ENCODE assay signal across 15 mouse cellular contexts in the genomic region with DNA sequence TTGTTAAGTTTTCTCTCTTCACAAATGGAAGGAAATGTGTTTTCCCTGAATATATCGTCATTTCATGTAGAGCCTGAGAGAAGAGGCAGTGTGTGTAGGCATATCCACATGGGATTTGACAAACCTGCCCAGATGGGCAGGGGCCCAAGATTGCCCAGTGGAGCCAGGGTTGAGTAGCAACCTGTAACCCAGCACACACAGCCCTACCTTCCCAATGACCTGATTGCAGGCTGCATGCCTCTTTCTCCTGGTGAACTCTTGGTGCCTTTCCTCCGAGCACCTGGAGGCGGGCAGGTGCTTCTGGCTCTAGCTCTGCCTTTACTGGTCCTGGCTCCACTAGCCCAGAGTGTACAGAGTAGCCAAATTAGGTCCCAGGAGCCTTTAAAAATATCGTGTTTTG.
DNase-seq lines count a peak whose midpoint lies in the region; ATAC-seq and TF ChIP-seq lines count a peak whose summit lies in the region.
"Had no signal": no experiment of that assay in that cellular context is flagged by ENCODE, and none has a peak within 500 bp of the region (broad histone marks: within the 10 kb centered on the region; RNA-seq: fewer than 3 reads in every experiment).

No protein-coding gene starts in this region.

- H3K27ac ChIP-seq in gastrocnemius, adult 2 months = peak overlapping the region; percentile 44
- H3K27ac ChIP-seq in thymus, adult 2 months (ENCODE audit: control insufficient read depth, insufficient read depth, low read length) = 0 out of 2 replicates have a peak overlapping the region, but pooled peaks have one; percentile 2
- peak overlapping the region; percentile 83 for H3K27ac ChIP-seq in intestine, embryonic 16.5 days (ENCODE audit: low read length)
- H3K27ac ChIP-seq in layer of hippocampus, adult 2 months = no peak overlapping the region
- H3K27ac ChIP-seq: heart, embryonic 13.5 days; kidney, embryonic 15.5 days; midbrain, embryonic 10.5 days had no signal

- H3K9ac ChIP-seq in intestine, embryonic 16.5 days (ENCODE audit: low read depth, low read length) = peak overlapping the region; percentile 26; the same call in 1 of the 2 replicates
- H3K9ac ChIP-seq: heart, embryonic 13.5 days; kidney, embryonic 15.5 days had no signal

- H3K4me2 ChIP-seq in intestine, embryonic 16.5 days (ENCODE audit: low read depth, low read length) = 0 out of 2 replicates have a peak overlapping the region, but pooled peaks have one; percentile 6
- H3K4me2 ChIP-seq: heart, embryonic 13.5 days; kidney, embryonic 15.5 days had no signal

- TF ChIP-seq POLR2A in thymus, adult 2 months (IDR thresholded peaks at IDR 0.05; ENCODE audit: control insufficient read depth, extremely low read depth, insufficient read depth, low read length, poor library complexity) = no peak

- H3K9me3 ChIP-seq in intestine, embryonic 16.5 days (ENCODE audit: control insufficient read depth, low read length) = no peaks in the 10 kb centered on the region
- H3K9me3 ChIP-seq: heart, embryonic 13.5 days; kidney, embryonic 15.5 days; midbrain, embryonic 10.5 days had no signal

- H3K27me3 ChIP-seq in thymus, adult 2 months (ENCODE audit: control insufficient read depth, insufficient read depth, low read length) = no peaks in the 10 kb centered on the region
- no peaks in the 10 kb centered on the region for H3K27me3 ChIP-seq in intestine, embryonic 16.5 days (replicated peaks; ENCODE audit: control insufficient read depth, insufficient read depth, low read length)
- H3K27me3 ChIP-seq: heart, embryonic 13.5 days; kidney, embryonic 15.5 days had no signal

- H3K36me3 ChIP-seq in thymus, adult 2 months (ENCODE audit: control insufficient read depth, insufficient read depth, low read length) = no peaks in the 10 kb centered on the region
- H3K36me3 ChIP-seq in intestine, embryonic 16.5 days (ENCODE audit: control insufficient read depth, insufficient read depth, low read length) = no peaks in the 10 kb centered on the region
- H3K36me3 ChIP-seq: heart, embryonic 13.5 days; kidney, embryonic 15.5 days; midbrain, embryonic 10.5 days had no signal

- DNase-seq in gastrocnemius, adult 2 months = no peak
- no peak for DNase-seq in gastrocnemius, postnatal 14 days
- DNase-seq in thymus, adult 2 months = no peak
- DNase-seq in thymus, postnatal 36 days = no peak
- DNase-seq in layer of hippocampus, adult 2 months (ENCODE audit: low spot score in 2 of 2) = no peak
- no peak for DNase-seq in right cerebral cortex, postnatal 36 days (ENCODE audit: low spot score in 2 of 2)
- DNase-seq in spleen, adult 18-20 months = no peak
- DNase-seq: B cell, adult 2 months; layer of hippocampus, adult 9-11 months; right cerebral cortex, postnatal 25 days had no signal

- intact Hi-C loops in gastrocnemius, adult 2 months (cut with DNase I) = no loop called here
- intact Hi-C loops in gastrocnemius, postnatal 14 days (cut with DNase I; ENCODE audit: low total_unique reads) = no loop called here

- ATAC-seq in intestine, embryonic 16.5 days = no peak; the same call in 1 of the 2 replicates

- whole genome bisulfite sequencing in thymus, adult 2 months = 93% methylated on average over 4 of the region's 4 CpGs
- WGBS in intestine, embryonic 16.5 days = 68% methylated on average over 4 of the region's 4 CpGs

- peaks cover 24% of the 10 kb centered on the region for H3K4me1 ChIP-seq in thymus, adult 2 months (replicated peaks; ENCODE audit: control insufficient read depth, insufficient read depth, low read length)
- H3K4me1 ChIP-seq in intestine, embryonic 16.5 days (ENCODE audit: control insufficient read depth, insufficient read depth, low read length) = peaks cover 12% of the 10 kb centered on the region; the same call in 1 of the 2 replicates
- H3K4me1 ChIP-seq: midbrain, embryonic 10.5 days had no signal

- no peak overlapping the region for H3K4me3 ChIP-seq in gastrocnemius, adult 2 months
- H3K4me3 ChIP-seq in thymus, adult 2 months (ENCODE audit: control insufficient read depth, insufficient read depth, low read length) = no peak overlapping the region
- no peak overlapping the region for H3K4me3 ChIP-seq in intestine, embryonic 16.5 days (ENCODE audit: low read length)
- no peak overlapping the region for H3K4me3 ChIP-seq in layer of hippocampus, adult 2 months
- H3K4me3 ChIP-seq: heart, embryonic 13.5 days; kidney, embryonic 15.5 days; midbrain, embryonic 10.5 days; myocyte had no signal

- TF ChIP-seq CTCF in gastrocnemius, adult 2 months (IDR thresholded peaks at IDR 0.05) = no peak
- TF ChIP-seq CTCF in thymus, adult 2 months (IDR thresholded peaks at IDR 0.05; ENCODE audit: borderline replicate concordance, control insufficient read depth, extremely low read depth, insufficient read depth, low read length, poor library complexity) = no peak
- no peak for TF ChIP-seq CTCF in layer of hippocampus, adult 2 months (conservative IDR thresholded peaks at IDR 0.05)
